Mouse (Mus musculus) urinary bladder, postnatal 10 days (tissue): ENCODE measurements around the gene Gm8857.
"Not testable (repeated sequence)": the region's sequence is repeated elsewhere in the genome, so short reads cannot be mapped to it uniquely, and the experiment has no call there.

Experiments used
- DNase-seq: peaks from one replicate; pipeline ENCODE4 v3.0.0; 2022; ENCODE audit warnings: low spot score

The Gm8857 gene

DNA sequence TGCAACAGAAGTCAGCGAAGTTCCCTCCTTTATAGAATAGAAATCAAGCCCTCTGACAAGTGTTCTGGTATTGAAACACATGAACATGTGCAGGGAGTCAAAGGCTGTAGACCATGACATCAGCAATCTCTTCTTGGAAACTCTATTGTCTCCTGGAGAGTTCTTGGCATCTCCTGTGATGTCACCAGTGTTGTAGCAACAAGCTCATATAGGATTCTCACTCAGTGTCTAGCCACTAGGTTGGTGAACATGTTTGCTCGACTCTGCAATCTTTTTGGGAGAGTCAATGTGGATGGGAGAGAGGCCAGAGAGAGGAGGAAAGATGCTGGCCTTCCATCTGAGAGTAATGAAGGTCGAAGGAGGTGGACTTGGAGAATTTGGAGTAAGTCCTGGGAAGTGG is at the start of gene Gm8857, which contains the start of gene Gm8871:
TSS of gene Gm8857 (plus strand) at position 303 of the 400 bp plus-strand sequence.
TSS of gene Gm8871 (plus strand) at position 301 of the 400 bp plus-strand sequence.
- not testable (repeated sequence) for DNase-seq

DNA sequence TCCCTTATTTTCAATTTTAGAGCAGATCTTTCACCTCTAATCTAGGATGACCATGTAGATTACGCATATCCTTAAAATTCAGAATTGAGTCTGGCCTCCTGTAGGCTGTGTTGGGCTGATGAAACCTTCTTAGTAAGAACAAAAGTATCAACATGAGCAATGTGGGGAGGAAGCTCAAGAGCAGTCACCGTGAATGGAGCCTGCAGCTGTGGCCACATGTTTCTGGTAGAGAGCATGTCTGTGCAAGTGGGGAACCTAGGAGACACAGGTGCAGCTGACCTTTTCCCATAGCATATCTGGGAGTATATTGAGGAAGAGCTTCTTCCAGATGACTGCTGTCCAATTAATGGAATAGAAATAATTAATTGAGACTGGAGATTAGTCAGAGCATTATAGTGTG is 5.9 kb downstream of the Gm8857 start:
- DNase-seq, result not testable (repeated sequence)

DNA sequence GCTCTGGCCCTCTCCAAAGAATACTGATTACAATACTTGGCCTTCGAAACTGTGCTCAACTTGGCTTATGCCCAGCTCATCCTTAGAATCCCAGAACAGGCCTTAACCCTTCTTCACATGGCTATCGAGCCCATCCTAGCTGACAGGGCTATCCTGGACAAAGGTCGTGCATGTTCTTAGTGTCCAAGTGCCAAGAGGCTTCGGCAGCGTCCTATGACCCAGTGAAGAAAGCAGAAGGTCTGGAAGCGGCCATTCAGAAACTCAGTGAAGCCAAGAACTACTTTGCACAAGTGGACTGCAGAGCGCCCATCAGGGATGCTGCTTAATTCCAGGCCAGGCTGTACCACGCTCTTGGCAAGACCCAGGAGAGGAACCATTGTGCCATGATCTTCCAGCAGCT is 10.4 kb downstream of the Gm8857 start:
- not testable (repeated sequence) for DNase-seq
